Mouse (Mus musculus): ENCODE results near the gene Btbd10.

The Btbd10 gene

GRCm38 (mm10) chr7:113294598-113294997 lies 74.6 kb downstream of the Btbd10 start:
- no peak for DNase-seq (ENCODE audit: low spot score)

- no peak for DNase-seq (ENCODE audit: low spot score)
Observed at GRCm38 (mm10) chr7:113292193-113292592, 77.0 kb downstream of the Btbd10 start.

GRCm38 (mm10) chr7:113291741-113292140 lies 77.5 kb downstream of the Btbd10 start:
- no peak for DNase-seq (ENCODE audit: low spot score)

- no peak for DNase-seq (ENCODE audit: low spot score)
Observed at GRCm38 (mm10) chr7:113289211-113289610, 80.0 kb downstream of the Btbd10 start.

GRCm38 (mm10) chr7:113285405-113285804 lies 83.8 kb downstream of the Btbd10 start:
- no peak for DNase-seq (ENCODE audit: low spot score)

GRCm38 (mm10) chr7:113279246-113279645 lies 89.9 kb downstream of the Btbd10 start:
- no peak for DNase-seq (ENCODE audit: low spot score)

GRCm38 (mm10) chr7:113278493-113278892 lies 90.7 kb downstream of the Btbd10 start:
- DNase-seq (ENCODE audit: low spot score): no peak

GRCm38 (mm10) chr7:113277245-113277644 lies 91.9 kb downstream of the Btbd10 start:
- no peak for DNase-seq (ENCODE audit: low spot score)

- no peak for DNase-seq (ENCODE audit: low spot score)
Observed at GRCm38 (mm10) chr7:113272338-113272997, 96.7 kb downstream of the Btbd10 start.

GRCm38 (mm10) chr7:113270991-113271390 lies 98.2 kb downstream of the Btbd10 start:
- DNase-seq (ENCODE audit: low spot score): no peak

GRCm38 (mm10) chr7:113270551-113270950 lies 98.6 kb downstream of the Btbd10 start:
- peak; percentile 26 for DNase-seq (ENCODE audit: low spot score)

GRCm38 (mm10) chr7:113269921-113270320 lies 99.3 kb downstream of the Btbd10 start:
- no peak for DNase-seq (ENCODE audit: low spot score)

GRCm38 (mm10) chr7:113269081-113269480 lies 100.1 kb downstream of the Btbd10 start:
- no peak for DNase-seq (ENCODE audit: low spot score)

GRCm38 (mm10) chr7:113268287-113268686 lies 100.9 kb downstream of the Btbd10 start:
- DNase-seq (ENCODE audit: low spot score): peak; percentile 51

Data from ovary, postnatal 36 days (tissue).